Mouse (Mus musculus): ENCODE measurements at regions not wholly inside any gene's neighbourhood (a gene's known extent, or its start where the extent isn't known, plus 50 kb on each side); places are given as distances from the start of the nearest gene placed in this dataset.

DNA sequence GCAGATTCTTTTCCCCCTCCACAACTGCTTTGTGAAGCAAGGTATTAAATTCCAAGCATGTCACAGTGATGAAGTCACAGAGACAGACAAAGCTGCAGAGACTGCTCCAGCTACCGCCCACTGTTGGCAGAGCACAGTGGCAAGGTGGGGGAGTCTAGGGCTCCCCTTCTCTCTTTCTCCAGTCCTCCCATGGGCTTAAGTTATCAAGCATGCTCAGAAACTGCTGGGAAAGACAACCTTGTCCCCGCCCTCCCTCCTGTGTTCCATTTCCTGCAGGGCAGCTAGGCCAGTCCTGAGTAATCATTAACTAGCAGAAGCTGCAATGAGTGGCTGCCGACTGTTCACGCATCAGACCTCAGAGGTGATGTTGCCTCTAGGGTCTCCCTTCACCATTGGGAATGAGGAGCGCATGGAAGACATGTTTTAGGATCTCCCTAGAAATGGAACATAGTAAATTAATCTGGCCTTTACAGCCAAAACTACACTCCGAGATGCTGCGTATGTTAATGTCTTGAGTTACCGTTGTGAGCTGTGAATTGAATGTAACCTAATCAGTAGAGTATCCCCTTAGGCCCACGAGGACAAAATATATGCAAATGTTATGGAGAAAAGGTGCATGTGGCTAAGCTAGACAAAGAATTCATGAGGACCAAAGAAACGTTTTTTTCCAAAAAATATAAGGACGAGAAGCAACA lies 372.5 kb upstream of the Acvr2a start:
- peak; percentile 89 for ATAC-seq (ENCODE audit: insufficient read depth, low FRiP score)
- Histone ChIP-seq H3K4me2 (ENCODE audit: low read depth, low read length) (0 out of 2 replicates have a peak overlapping the region, but pooled peaks have one; percentile 27), H3K27ac (ENCODE audit: low read length) (peak overlapping the region; percentile 73), H3K4me1 (ENCODE audit: control insufficient read depth, insufficient read depth, low read length) (peaks cover 3% of the 10 kb centered on the region), H3K27me3 (ENCODE audit: control insufficient read depth, insufficient read depth, low read length) (no peaks in the 10 kb centered on the region), H3K9ac (ENCODE audit: low read length) (no peak overlapping the region), H3K9me3 (replicated peaks; ENCODE audit: control insufficient read depth, low read length) (no peaks in the 10 kb centered on the region), H3K4me3 (replicated peaks; ENCODE audit: low read length) (no peak overlapping the region), H3K36me3 (ENCODE audit: control insufficient read depth, insufficient read depth, low read length) (no peaks in the 10 kb centered on the region)
- 30% methylated on average over 11 of the region's 11 CpGs for WGBS

DNA sequence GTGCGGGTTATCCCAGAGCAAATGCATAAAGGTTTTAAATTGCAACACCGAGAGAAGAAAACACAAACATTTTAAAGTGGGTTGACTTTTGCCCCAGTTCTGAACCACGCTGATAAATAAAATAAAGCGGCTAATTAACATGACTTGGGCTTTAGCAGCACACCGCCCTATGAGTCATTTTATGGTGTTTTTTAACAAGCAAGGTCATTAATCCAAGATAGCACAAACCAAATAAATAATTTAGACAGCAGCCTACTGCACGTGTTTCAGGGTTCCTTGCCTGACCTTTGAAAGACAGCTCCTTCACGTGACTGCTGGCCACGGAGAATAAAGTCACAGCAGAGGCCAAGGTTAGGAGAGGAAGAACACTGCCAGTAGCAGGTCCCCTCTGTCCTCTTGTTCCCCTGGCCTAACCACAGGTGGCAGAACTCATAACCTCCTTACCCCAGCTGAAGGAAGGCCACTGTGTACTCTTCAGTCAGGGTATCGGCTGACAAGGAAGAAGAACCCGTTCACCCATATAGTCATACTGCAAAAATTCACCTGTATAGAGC lies 371.8 kb upstream of the Acvr2a start:
- H3K27me3 ChIP-seq (ENCODE audit: control insufficient read depth, insufficient read depth, low read length) = no peaks in the 10 kb centered on the region
- H3K36me3 ChIP-seq (ENCODE audit: control insufficient read depth, insufficient read depth, low read length) = no peaks in the 10 kb centered on the region
- 49% methylated on average over 10 of the region's 10 CpGs for WGBS
- H3K9ac ChIP-seq (ENCODE audit: low read length) = no peak overlapping the region
- peak; percentile 38; the same call in 1 of the 2 replicates for ATAC-seq (ENCODE audit: insufficient read depth, low FRiP score)
- H3K9me3 ChIP-seq (replicated peaks; ENCODE audit: control insufficient read depth, low read length) = no peaks in the 10 kb centered on the region
- no peak overlapping the region for H3K4me3 ChIP-seq (replicated peaks; ENCODE audit: low read length)
- H3K27ac ChIP-seq (ENCODE audit: low read length) = peak overlapping the region; percentile 73
- no peak overlapping the region for H3K4me2 ChIP-seq (ENCODE audit: low read depth, low read length)
- peaks cover 3% of the 10 kb centered on the region for H3K4me1 ChIP-seq (ENCODE audit: control insufficient read depth, insufficient read depth, low read length)

DNA sequence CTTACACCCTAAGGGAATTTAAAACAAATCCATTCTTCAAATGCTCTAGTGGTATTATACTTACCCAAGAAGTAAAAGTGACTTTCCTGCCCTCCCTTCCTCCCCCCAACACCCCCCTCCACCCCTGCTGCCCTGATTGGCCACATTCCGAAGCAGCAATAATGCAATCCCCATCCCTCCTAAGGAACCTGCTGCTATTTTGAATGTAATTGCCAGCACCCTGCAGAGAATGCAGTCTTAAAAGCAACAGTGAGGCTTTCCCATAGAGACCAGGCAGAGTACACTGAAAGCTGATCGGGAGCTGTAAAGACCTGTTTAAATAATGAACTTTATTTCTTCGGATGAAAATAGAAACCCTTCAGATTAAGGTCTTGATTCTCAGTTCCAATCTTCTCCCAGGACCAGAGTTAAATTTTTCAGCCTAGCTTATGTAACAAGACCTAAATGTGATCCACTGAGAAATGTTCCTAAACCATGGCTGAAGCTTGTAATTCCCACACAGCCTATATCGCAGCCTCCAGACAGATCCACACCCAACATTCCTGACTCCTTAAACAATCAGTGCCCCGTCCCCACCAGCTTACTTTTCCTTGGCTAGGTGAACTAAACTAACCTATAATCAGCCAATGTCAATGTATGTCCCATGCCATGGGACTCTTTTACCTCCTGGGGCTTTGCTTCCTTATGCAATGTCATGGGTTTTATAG lies 367.9 kb upstream of the Acvr2a start:
- H3K36me3 ChIP-seq (ENCODE audit: control insufficient read depth, insufficient read depth, low read length) = no peaks in the 10 kb centered on the region
- no peaks in the 10 kb centered on the region for H3K27me3 ChIP-seq (ENCODE audit: control insufficient read depth, insufficient read depth, low read length)
- no peak overlapping the region for H3K27ac ChIP-seq (ENCODE audit: low read length)
- no peak overlapping the region for H3K9ac ChIP-seq (ENCODE audit: low read length)
- WGBS = 47% methylated on average over 5 of the region's 5 CpGs
- H3K4me1 ChIP-seq (ENCODE audit: control insufficient read depth, insufficient read depth, low read length) = peaks cover 3% of the 10 kb centered on the region
- H3K9me3 ChIP-seq (replicated peaks; ENCODE audit: control insufficient read depth, low read length) = no peaks in the 10 kb centered on the region
- ATAC-seq (ENCODE audit: insufficient read depth, low FRiP score) = peak; percentile 39; the same call in 1 of the 2 replicates
- no peak overlapping the region for H3K4me3 ChIP-seq (replicated peaks; ENCODE audit: low read length)
- no peak overlapping the region for H3K4me2 ChIP-seq (ENCODE audit: low read depth, low read length)

DNA sequence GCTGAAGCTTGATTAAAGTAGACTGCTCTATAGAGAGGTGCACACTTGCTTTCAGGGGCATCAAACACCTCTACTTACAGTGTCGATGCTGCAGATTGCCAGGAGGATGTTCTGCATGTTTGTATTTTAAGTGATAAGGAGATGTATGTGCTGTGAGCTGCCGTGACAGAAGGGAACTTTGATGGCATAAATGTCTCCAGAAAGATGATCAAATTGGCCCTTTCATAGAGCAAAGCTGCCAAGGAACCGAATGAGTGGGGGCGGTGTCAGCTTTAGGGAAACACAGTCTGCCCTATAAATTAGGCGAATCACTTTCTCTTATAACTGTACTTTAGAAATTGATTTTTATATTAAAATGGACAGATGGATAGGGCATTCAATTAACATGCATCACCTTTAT lies 367.3 kb upstream of the Acvr2a start:
- no peak overlapping the region for H3K4me3 ChIP-seq (replicated peaks; ENCODE audit: low read length)
- ATAC-seq (ENCODE audit: insufficient read depth, low FRiP score) = no peak
- no peak overlapping the region for H3K4me2 ChIP-seq (ENCODE audit: low read depth, low read length)
- no peaks in the 10 kb centered on the region for H3K27me3 ChIP-seq (ENCODE audit: control insufficient read depth, insufficient read depth, low read length)
- peaks cover 3% of the 10 kb centered on the region for H3K4me1 ChIP-seq (ENCODE audit: control insufficient read depth, insufficient read depth, low read length)
- no peak overlapping the region for H3K9ac ChIP-seq (ENCODE audit: low read length)
- no peak overlapping the region for H3K27ac ChIP-seq (ENCODE audit: low read length)
- H3K36me3 ChIP-seq (ENCODE audit: control insufficient read depth, insufficient read depth, low read length) = no peaks in the 10 kb centered on the region
- 72% methylated on average over 5 of the region's 5 CpGs for WGBS
- H3K9me3 ChIP-seq (replicated peaks; ENCODE audit: control insufficient read depth, low read length) = no peaks in the 10 kb centered on the region

DNA sequence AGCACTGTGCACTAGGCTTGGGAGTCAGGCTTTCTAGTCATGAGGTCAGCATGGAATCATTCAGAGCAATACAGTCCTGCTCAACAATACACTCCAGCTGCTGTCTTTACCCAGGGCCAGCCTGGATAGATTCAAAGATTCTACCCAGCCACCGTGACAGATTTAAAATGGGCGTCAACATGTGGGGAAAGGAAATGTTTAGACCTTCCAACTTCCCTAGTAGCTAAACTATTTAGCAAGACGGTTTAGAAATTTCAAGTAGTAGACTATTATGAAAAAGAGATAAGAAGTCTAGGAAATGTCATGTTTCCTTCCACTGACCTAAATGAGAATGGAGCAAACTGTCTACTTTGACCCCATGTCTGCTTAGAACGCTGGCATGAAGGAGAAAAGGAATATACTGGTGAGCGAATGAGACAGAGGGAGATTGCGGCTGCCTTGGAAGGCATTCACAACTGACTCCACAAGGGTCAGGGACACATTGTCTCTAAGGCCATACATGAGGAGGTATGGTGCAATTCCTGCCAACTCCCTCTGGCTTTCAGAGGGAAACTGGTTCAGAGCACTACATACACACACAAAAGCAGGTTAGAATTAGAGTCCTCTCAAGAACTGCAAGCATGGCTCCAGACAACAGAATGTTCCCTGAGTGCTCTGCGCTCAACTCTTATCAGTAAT lies 364.6 kb upstream of the Acvr2a start:
- WGBS = 75% methylated on average over 7 of the region's 7 CpGs
- H3K27me3 ChIP-seq (ENCODE audit: control insufficient read depth, insufficient read depth, low read length) = no peaks in the 10 kb centered on the region

DNA sequence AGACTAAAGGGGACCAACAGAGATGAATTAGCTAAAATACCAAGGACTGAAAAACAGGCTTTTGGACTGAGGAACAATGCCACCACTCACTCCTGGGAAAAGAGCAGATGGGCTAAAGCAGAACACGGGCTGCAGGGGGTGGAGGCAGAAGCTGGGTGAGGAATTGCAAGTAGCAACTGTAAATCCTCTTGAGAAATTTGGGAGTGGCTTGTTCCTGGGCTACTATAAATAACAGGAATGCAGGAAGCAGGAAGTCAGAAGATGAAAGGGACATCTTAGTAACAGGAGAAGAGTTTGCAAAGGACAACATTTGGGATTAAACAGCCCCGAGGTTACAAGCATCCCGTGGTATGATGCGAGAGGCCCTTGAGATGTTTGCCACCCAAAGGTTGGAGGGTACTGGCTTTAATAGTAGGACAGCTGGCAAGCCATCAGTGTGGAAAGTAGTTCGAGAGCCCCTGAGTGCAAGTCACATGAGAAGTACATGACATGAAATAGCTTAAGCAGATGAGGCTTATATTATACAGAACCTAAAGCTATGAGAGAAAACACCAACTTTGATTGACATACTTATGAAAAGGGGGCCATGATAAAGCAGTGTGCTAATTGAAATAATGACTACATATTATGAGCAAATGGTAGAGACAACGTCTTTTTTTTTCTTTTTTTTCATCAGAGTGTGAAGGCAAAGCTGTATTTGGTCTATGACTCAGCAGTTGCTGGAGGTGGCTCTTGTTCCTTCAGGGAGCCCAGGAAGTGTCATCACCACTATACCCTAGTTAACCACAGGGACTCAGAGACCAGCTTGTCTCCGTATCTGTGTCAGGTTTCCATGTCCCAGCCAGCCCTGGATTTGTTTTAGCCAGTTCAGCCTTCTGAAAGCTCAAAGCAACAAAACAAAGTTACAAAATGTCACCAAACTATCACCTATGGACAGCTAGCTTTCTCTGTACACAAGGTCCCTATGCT lies 357.6 kb upstream of the Acvr2a start:
- H3K4me3 ChIP-seq (replicated peaks; ENCODE audit: low read length) = no peak overlapping the region
- H3K9ac ChIP-seq (ENCODE audit: low read length) = no peak overlapping the region
- no peaks in the 10 kb centered on the region for H3K36me3 ChIP-seq (ENCODE audit: control insufficient read depth, insufficient read depth, low read length)
- H3K27ac ChIP-seq (ENCODE audit: low read length) = no peak overlapping the region
- no peak overlapping the region for H3K4me2 ChIP-seq (ENCODE audit: low read depth, low read length)
- WGBS = 51% methylated on average over 7 of the region's 7 CpGs
- H3K27me3 ChIP-seq (ENCODE audit: control insufficient read depth, insufficient read depth, low read length) = no peaks in the 10 kb centered on the region
- H3K4me1 ChIP-seq (ENCODE audit: control insufficient read depth, insufficient read depth, low read length) = no peaks in the 10 kb centered on the region
- no peak for ATAC-seq (ENCODE audit: insufficient read depth, low FRiP score)
- no peaks in the 10 kb centered on the region for H3K9me3 ChIP-seq (replicated peaks; ENCODE audit: control insufficient read depth, low read length)

More for the DNA sequence above, 364.6 kb upstream of the Acvr2a start:
- no peaks in the 10 kb centered on the region for H3K9me3 ChIP-seq (replicated peaks; ENCODE audit: control insufficient read depth, low read length)
- no peak for ATAC-seq (ENCODE audit: insufficient read depth, low FRiP score)
- H3K4me2 ChIP-seq (ENCODE audit: low read depth, low read length) = no peak overlapping the region
- H3K4me3 ChIP-seq (replicated peaks; ENCODE audit: low read length) = no peak overlapping the region
- H3K36me3 ChIP-seq (ENCODE audit: control insufficient read depth, insufficient read depth, low read length) = no peaks in the 10 kb centered on the region
- no peak overlapping the region for H3K9ac ChIP-seq (ENCODE audit: low read length)
- H3K27ac ChIP-seq (ENCODE audit: low read length) = no peak overlapping the region
- H3K4me1 ChIP-seq (ENCODE audit: control insufficient read depth, insufficient read depth, low read length) = no peaks in the 10 kb centered on the region

DNA sequence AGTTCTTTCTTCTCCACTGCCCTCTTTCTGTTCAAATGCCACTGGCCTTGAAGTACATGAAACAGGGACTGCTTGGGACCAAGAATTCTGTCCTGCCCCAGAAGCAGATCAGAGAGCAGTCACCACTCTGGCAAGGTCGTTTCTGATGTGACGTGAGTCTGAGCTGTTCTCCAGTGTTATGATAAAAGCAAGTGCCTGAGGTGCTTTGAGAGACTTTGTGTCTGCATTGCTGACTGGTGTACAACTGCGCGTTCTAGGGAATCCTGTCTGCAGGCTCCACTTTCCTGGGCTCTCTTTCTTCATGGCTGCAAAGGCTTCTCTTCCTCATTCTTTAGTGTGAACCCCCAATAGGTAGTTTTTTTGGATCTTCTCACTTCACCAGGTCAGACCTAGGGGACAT lies 356.8 kb upstream of the Acvr2a start:
- no peaks in the 10 kb centered on the region for H3K4me1 ChIP-seq (ENCODE audit: control insufficient read depth, insufficient read depth, low read length)
- WGBS = 73% methylated on average over 4 of the region's 4 CpGs
- no peak overlapping the region for H3K4me2 ChIP-seq (ENCODE audit: low read depth, low read length)
- H3K27ac ChIP-seq (ENCODE audit: low read length) = no peak overlapping the region
- no peaks in the 10 kb centered on the region for H3K9me3 ChIP-seq (replicated peaks; ENCODE audit: control insufficient read depth, low read length)
- no peak overlapping the region for H3K9ac ChIP-seq (ENCODE audit: low read length)
- no peaks in the 10 kb centered on the region for H3K36me3 ChIP-seq (ENCODE audit: control insufficient read depth, insufficient read depth, low read length)
- no peaks in the 10 kb centered on the region for H3K27me3 ChIP-seq (ENCODE audit: control insufficient read depth, insufficient read depth, low read length)
- no peak overlapping the region for H3K4me3 ChIP-seq (replicated peaks; ENCODE audit: low read length)
- no peak for ATAC-seq (ENCODE audit: insufficient read depth, low FRiP score)

DNA sequence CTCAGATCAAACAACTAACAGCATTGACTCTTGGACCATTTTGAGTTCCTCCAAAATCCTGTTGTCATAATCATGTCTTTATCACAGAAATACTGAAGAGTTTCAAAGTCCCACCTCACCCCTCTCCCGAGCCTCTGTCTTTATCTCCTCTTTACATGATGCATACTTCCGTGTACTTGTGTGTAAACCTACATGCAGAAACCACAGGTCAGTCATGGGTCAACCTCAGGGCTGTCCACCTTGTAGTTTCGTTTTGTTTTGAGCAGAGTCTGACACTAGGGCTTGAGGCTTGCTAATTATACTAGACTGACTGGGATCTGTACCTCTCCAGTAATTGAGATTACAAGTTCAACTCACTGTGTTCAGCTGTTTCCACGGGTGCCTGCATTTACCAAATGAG lies 348.4 kb upstream of the Acvr2a start:
- WGBS = 73% methylated on average over 4 of the region's 4 CpGs
- Histone ChIP-seq H3K4me2 (ENCODE audit: low read depth, low read length) (no peak overlapping the region), H3K4me3 (replicated peaks; ENCODE audit: low read length) (no peak overlapping the region), H3K9me3 (replicated peaks; ENCODE audit: control insufficient read depth, low read length) (no peaks in the 10 kb centered on the region), H3K4me1 (ENCODE audit: control insufficient read depth, insufficient read depth, low read length) (no peaks in the 10 kb centered on the region), H3K27ac (ENCODE audit: low read length) (no peak overlapping the region), H3K36me3 (ENCODE audit: control insufficient read depth, insufficient read depth, low read length) (no peaks in the 10 kb centered on the region), H3K9ac (ENCODE audit: low read length) (no peak overlapping the region), H3K27me3 (ENCODE audit: control insufficient read depth, insufficient read depth, low read length) (no peaks in the 10 kb centered on the region)
- ATAC-seq (ENCODE audit: insufficient read depth, low FRiP score) = no peak

All from stomach, embryonic 16.5 days (tissue).